Mouse (Mus musculus): ENCODE data around the gene Ppp2r2d.
A peak's percentile ranks its signal among the peaks of the same experiment; 100 is the strongest.

Ppp2r2d gene

GRCm38 (mm10) chr7:138845544-138846391 is at the start of gene Ppp2r2d, which contains the start of gene Mapk1ip1:
Gene Ppp2r2d (plus strand): TSS chr7:138846079.
Gene Mapk1ip1 (minus strand): TSS chr7:138846273.
- peak; percentile 97 for DNase-seq

- DNase-seq: no peak
Observed at GRCm38 (mm10) chr7:138803386-138803785, 42.5 kb upstream of the Ppp2r2d start.

- no peak for DNase-seq
Observed at GRCm38 (mm10) chr7:138807146-138807545, 38.7 kb upstream of the Ppp2r2d start.

- no peak for DNase-seq
Observed at GRCm38 (mm10) chr7:138813213-138813875, 32.5 kb upstream of the Ppp2r2d start.

GRCm38 (mm10) chr7:138818314-138818713 is 27.6 kb upstream of the Ppp2r2d start:
- DNase-seq: no peak

GRCm38 (mm10) chr7:138824423-138824822 is 21.5 kb upstream of the Ppp2r2d start:
- DNase-seq: no peak

GRCm38 (mm10) chr7:138824995-138825756 is 20.7 kb upstream of the Ppp2r2d start:
- DNase-seq: no peak

GRCm38 (mm10) chr7:138827812-138828211 is 18.1 kb upstream of the Ppp2r2d start:
- DNase-seq: peak; percentile 73 to 76

GRCm38 (mm10) chr7:138835028-138835427 is 10.9 kb upstream of the Ppp2r2d start:
- no peak for DNase-seq

- DNase-seq: peak; percentile 66 to 67
Observed at GRCm38 (mm10) chr7:138840594-138841021, 5.3 kb upstream of the Ppp2r2d start.

GRCm38 (mm10) chr7:138841436-138842151 is 4.3 kb upstream of the Ppp2r2d start:
- DNase-seq: no peak

- DNase-seq: no peak
Observed at GRCm38 (mm10) chr7:138843421-138843820, 2.5 kb upstream of the Ppp2r2d start.

GRCm38 (mm10) chr7:138845111-138845510 is 768 bp upstream of the Ppp2r2d start:
- no peak for DNase-seq

GRCm38 (mm10) chr7:138846502-138846991 is 668 bp downstream of the Ppp2r2d start:
- no peak for DNase-seq

- DNase-seq: no peak
Observed at GRCm38 (mm10) chr7:138847316-138848027, 1.6 kb downstream of the Ppp2r2d start.

- no peak for DNase-seq
Observed at GRCm38 (mm10) chr7:138848028-138848920, 2.4 kb downstream of the Ppp2r2d start.

- no peak for DNase-seq
Observed at GRCm38 (mm10) chr7:138850083-138850482, 4.2 kb downstream of the Ppp2r2d start.

GRCm38 (mm10) chr7:138853417-138854031 is 7.6 kb downstream of the Ppp2r2d start:
- no peak for DNase-seq

GRCm38 (mm10) chr7:138854201-138854600 is 8.3 kb downstream of the Ppp2r2d start:
- no peak for DNase-seq

- no peak for DNase-seq
Observed at GRCm38 (mm10) chr7:138856670-138857069, 10.8 kb downstream of the Ppp2r2d start.

All from B cell, adult 2 months (primary cell).